Comparison of ENCODE assay signal across 14 mouse cellular contexts in genomic region chr5:147659909-147660308, GRCm38 (mm10).
A peak's percentile ranks its signal among the peaks of the same experiment; 100 is the strongest.
DNase-seq lines count a peak whose midpoint lies in the region; ATAC-seq and TF ChIP-seq lines count a peak whose summit lies in the region.
"Had no signal": no experiment of that assay in that cellular context is flagged by ENCODE, and none has a peak within 500 bp of the region (broad histone marks: within the 10 kb centered on the region; RNA-seq: fewer than 3 reads in every experiment).

No protein-coding gene starts in this region.

- no peak for TF ChIP-seq CTCF in gastrocnemius, adult 2 months (IDR thresholded peaks at IDR 0.05)
- TF ChIP-seq CTCF in testis, adult 2 months (IDR thresholded peaks at IDR 0.05; ENCODE audit: control insufficient read depth, insufficient read depth, insufficient replicate concordance, low read depth, low read length), result no peak

- no peak for TF ChIP-seq POLR2A in testis, adult 2 months (IDR thresholded peaks at IDR 0.05; ENCODE audit: control insufficient read depth, low read depth, low read length)

- no peaks in the 10 kb centered on the region for H3K9me3 ChIP-seq in embryonic facial prominence, embryonic 10.5 days
- H3K9me3 ChIP-seq: hindbrain, embryonic 10.5 days; intestine, embryonic 15.5 days had no signal

- H3K4me3 ChIP-seq in gastrocnemius, adult 2 months, result no peak overlapping the region
- H3K4me3 ChIP-seq in testis, adult 2 months (ENCODE audit: control insufficient read depth, low read depth, low read length), result peak overlapping the region; percentile 86
- no peak overlapping the region for H3K4me3 ChIP-seq in embryonic facial prominence, embryonic 10.5 days
- H3K4me3 ChIP-seq: hindbrain, embryonic 10.5 days; intestine, embryonic 15.5 days had no signal

- intact Hi-C loops in gastrocnemius, adult 2 months (cut with DNase I), result no loop called here
- intact Hi-C loops in gastrocnemius, postnatal 14 days (cut with DNase I; ENCODE audit: low total_unique reads), result no loop called here

- H3K4me1 ChIP-seq in testis, adult 2 months (ENCODE audit: control insufficient read depth, insufficient read depth, low read length), result peaks cover 4% of the 10 kb centered on the region
- peaks cover 8% of the 10 kb centered on the region for H3K4me1 ChIP-seq in embryonic facial prominence, embryonic 10.5 days
- H3K4me1 ChIP-seq: intestine, embryonic 15.5 days had no signal

- DNase-seq in gastrocnemius, adult 2 months, result no peak
- no peak for DNase-seq in gastrocnemius, postnatal 14 days
- no peak for DNase-seq in testis, postnatal 10 days (ENCODE audit: low spot score)
- DNase-seq in lung, postnatal 14 days, result peak; percentile 49
- no peak for DNase-seq in right cerebral cortex, postnatal 14 days
- DNase-seq in embryonic facial prominence, embryonic 10.5 days (ENCODE audit: low spot score), result no peak
- DNase-seq: adrenal gland, postnatal 25 days; cerebellum, postnatal 36 days; kidney, postnatal 10 days; liver had no signal

- ATAC-seq in megakaryocyte-erythroid progenitor cell, adult 5-6 weeks (replicated peaks; ENCODE audit: low FRiP score, low TSS enrichment, poor library complexity, severe bottlenecking), result no peak
- ATAC-seq: intestine, embryonic 15.5 days had no signal

- WGBS in embryonic facial prominence, embryonic 10.5 days, result 74% methylated on average over 7 of the region's 7 CpGs

- H3K27me3 ChIP-seq in testis, adult 2 months (ENCODE audit: control insufficient read depth, insufficient read depth, low read length), result no peaks in the 10 kb centered on the region
- no peaks in the 10 kb centered on the region for H3K27me3 ChIP-seq in embryonic facial prominence, embryonic 10.5 days (replicated peaks; ENCODE audit: low read depth, poor library complexity, severe bottlenecking)
- H3K27me3 ChIP-seq: intestine, embryonic 15.5 days had no signal

- peak overlapping the region; percentile 54; the same call in 1 of the 2 replicates for H3K27ac ChIP-seq in gastrocnemius, adult 2 months
- peak overlapping the region; percentile 81 for H3K27ac ChIP-seq in testis, adult 2 months (ENCODE audit: control insufficient read depth, insufficient read depth, low read depth, low read length)
- H3K27ac ChIP-seq in embryonic facial prominence, embryonic 10.5 days (replicated peaks), result no peak overlapping the region
- H3K27ac ChIP-seq: hindbrain, embryonic 10.5 days; intestine, embryonic 15.5 days had no signal

- H3K36me3 ChIP-seq in testis, adult 2 months (ENCODE audit: control insufficient read depth, insufficient read depth, low read length), result no peaks in the 10 kb centered on the region
- no peaks in the 10 kb centered on the region for H3K36me3 ChIP-seq in embryonic facial prominence, embryonic 10.5 days (replicated peaks)
- H3K36me3 ChIP-seq: hindbrain, embryonic 10.5 days; intestine, embryonic 15.5 days had no signal
